Mouse (Mus musculus) thymus, adult 2 months (tissue): ENCODE results near the gene Mkrn2os.

Source experiments
- CTCF ChIP-seq: fragments of 200-500 bp; IDR thresholded peaks from 2 replicates; pipeline ENCODE4 v1.5.1; 2012; ENCODE audit warnings: mild to moderate bottlenecking, control low read depth, low read length, moderate library complexity, borderline replicate concordance; ENCODE audit not compliant: control insufficient read depth, poor library complexity, insufficient read depth; ENCODE audit errors: extremely low read depth
- POLR2A ChIP-seq: fragments of 200-500 bp; IDR thresholded peaks from 2 replicates; pipeline ENCODE4 v1.6.1; 2012; ENCODE audit warnings: mild to moderate bottlenecking, low read length, control low read depth, moderate library complexity; ENCODE audit not compliant: control insufficient read depth, poor library complexity, insufficient read depth; ENCODE audit errors: extremely low read depth

- TF ChIP-seq POLR2A: no peak
- no peak for TF ChIP-seq CTCF
These were observed 14.4 kb downstream of the Mkrn2os start for GRCm38 (mm10) chr6:115577941-115578340.
